Mouse (Mus musculus) heart, embryonic 16.5 days (tissue): Measurements from ENCODE around the gene Ide. TPM values are rescaled to one million over a fixed set of nuclear protein-coding genes. Genes with fewer than 3 reads are reported as not detected.

Experiments used
- ATAC-seq: fragments of 200-750 bp; cut with Nextera tagmentation; replicated peaks from 2 replicates; pipeline ENCODE4 v1.8.0; 2017; ENCODE audit warnings: moderate number of reproducible peaks; ENCODE audit not compliant: insufficient read depth, low FRiP score; ENCODE audit errors: extremely low read depth
- H3K27ac ChIP-seq: fragments of 300-500 bp; sonication (generic); 2 replicates; pipeline ENCODE4 v1.5.1; 2014; ENCODE audit warnings: mild to moderate bottlenecking, low read length, control low read depth, moderate library complexity
- H3K27me3 ChIP-seq: fragments of 300-500 bp; sonication (generic); 2 replicates; pipeline ENCODE4 v1.6.1; 2014; ENCODE audit warnings: low read length, mixed read lengths; ENCODE audit not compliant: control insufficient read depth, insufficient read depth
- H3K36me3 ChIP-seq: fragments of 300-500 bp; sonication (generic); 2 replicates; pipeline ENCODE4 v1.6.1; 2014; ENCODE audit not compliant: control insufficient read depth, insufficient read depth
- H3K4me1 ChIP-seq: fragments of 300-500 bp; sonication (generic); 2 replicates; pipeline ENCODE4 v1.6.1; 2014; ENCODE audit warnings: low read length, mixed read lengths; ENCODE audit not compliant: control insufficient read depth, insufficient read depth
- H3K4me2 ChIP-seq: fragments of 300-500 bp; sonication (generic); 2 replicates; pipeline ENCODE4 v1.6.1; 2014; ENCODE audit warnings: low read depth, mild to moderate bottlenecking, control low read depth, low read length
- H3K4me3 ChIP-seq: fragments of 300-500 bp; sonication (generic); 2 replicates; pipeline ENCODE4 v1.5.1; 2014; ENCODE audit warnings: mild to moderate bottlenecking, control low read depth, low read length
- H3K9ac ChIP-seq: fragments of 300-500 bp; sonication (generic); 2 replicates; pipeline ENCODE4 v1.6.1; 2014; ENCODE audit warnings: low read length, control low read depth
- H3K9me3 ChIP-seq: fragments of 300-500 bp; sonication (generic); replicated peaks from 2 replicates; pipeline ENCODE4 v1.6.1; 2016; ENCODE audit warnings: low read length; ENCODE audit not compliant: control insufficient read depth
- WGBS: fragments of 180-500 bp; shearing (Covaris S2); extraction: QIAGEN DNeasy Blood & Tissue Kit; methylation state at CpG from one replicate; pipeline ENCODE4 v1.1.7; 2014; 5-methylcytosine and 5-hydroxymethylcytosine counted together
- polyA plus RNA-seq: library from polyadenylated mRNA; unstranded; fragments of >200 nt; fragmentation: Nextera tagmentation; extraction: Ambion mirVana; gene quantifications from 2 replicates; pipeline ENCODE4 v1.2.1, GENCODE M21; 2015

The Ide gene
- polyA plus RNA-seq = 81.9 and 85.6 TPM in 2 replicates

DNA sequence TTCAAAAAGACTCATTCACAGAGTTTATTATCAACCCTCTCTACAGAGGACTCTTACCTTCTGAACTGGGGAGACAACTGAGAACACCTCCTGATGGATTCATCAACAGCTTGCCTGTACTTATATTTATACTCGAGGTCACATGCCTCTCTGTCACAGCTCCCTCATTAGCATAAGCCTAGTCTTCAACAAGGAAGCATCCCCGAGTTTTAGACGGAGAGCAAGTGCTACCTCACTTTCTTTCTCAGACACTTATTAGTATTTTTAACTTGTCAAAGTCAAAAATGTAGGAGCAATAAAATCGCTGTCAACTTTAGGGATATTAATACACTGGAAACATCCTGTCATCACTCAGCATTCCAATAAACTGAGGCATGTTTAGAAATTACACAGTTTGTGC lies at the start of gene Ide:
Gene Ide, minus strand, starts transcription at position 101 of the 400 bp plus-strand sequence.
- WGBS = 59% methylated on average over 4 of the region's 4 CpGs
- no peak within 1 kb of the TSS for H3K9ac ChIP-seq

DNA sequence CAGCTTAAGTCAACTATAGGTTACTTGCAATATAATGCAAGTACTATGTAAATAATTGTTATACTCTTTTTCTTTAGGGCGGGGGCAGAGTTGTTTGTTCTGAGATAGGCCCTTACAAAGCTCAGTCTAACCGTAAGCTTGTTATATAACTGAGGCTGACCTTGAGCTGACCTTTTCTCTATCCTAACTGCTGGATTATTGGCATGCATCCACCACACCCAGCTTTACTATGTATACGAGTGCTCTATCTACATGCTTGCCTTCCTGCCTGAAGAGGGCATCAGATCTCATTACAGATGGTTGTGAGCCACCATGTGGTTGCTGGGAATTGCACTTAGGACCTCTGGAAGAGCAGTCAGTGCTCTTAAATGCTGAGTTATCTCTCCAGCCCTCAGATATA lies 48.5 kb upstream of the Ide start:
- Histone ChIP-seq H3K4me1 (peaks cover under 1% of the 10 kb centered on the region; the same call in 1 of the 2 replicates), H3K4me2 (no peak overlapping the region), H3K27ac (no peak overlapping the region), H3K4me3 (no peak overlapping the region), H3K9ac (no peak overlapping the region), H3K36me3 (peaks cover 28% of the 10 kb centered on the region), H3K27me3 (no peaks in the 10 kb centered on the region), H3K9me3 (no peaks in the 10 kb centered on the region)
- no peak for ATAC-seq
- WGBS = 66% methylated on average over 3 of the region's 3 CpGs

More for the DNA sequence above, at the start of gene Ide:
- no peak within 1 kb of the TSS for H3K27ac ChIP-seq
- ATAC-seq = no peak
- H3K4me2 ChIP-seq = no peak within 1 kb of the TSS
- H3K9me3 ChIP-seq = no peaks in the 10 kb centered on the region
- H3K4me1 ChIP-seq = peaks cover 20% of the 10 kb centered on the region
- H3K36me3 ChIP-seq = no peaks in the 10 kb centered on the region
- no peaks in the 10 kb centered on the region for H3K27me3 ChIP-seq
- no peak within 1 kb of the TSS for H3K4me3 ChIP-seq

DNA sequence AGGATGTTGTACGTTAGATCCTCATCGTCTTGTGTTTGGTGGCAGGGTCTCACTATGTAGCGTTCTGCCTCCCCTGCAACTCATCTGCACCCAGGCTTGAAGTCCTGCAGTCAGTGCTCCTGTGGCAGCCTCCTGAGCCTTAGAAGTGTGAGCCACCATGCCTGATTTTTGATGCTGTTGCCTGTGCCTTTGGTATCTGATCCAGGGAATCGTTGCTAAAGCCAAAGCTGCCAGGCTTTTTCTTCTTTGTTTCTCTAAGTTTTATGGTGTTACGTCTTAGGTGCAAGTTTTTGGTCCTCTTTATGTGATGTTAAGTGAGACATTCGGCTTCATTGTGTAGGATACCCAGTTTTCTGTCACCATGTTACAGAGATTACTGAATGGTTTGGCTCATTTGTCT lies 41.2 kb upstream of the Ide start:
- H3K27ac ChIP-seq = no peak overlapping the region
- no peak for ATAC-seq
- no peaks in the 10 kb centered on the region for H3K27me3 ChIP-seq
- peak overlapping the region; percentile 8; the same call in 1 of the 2 replicates for H3K4me2 ChIP-seq
- no peak overlapping the region for H3K9ac ChIP-seq
- 86% methylated on average over 6 of the region's 6 CpGs for WGBS
- no peak overlapping the region for H3K4me3 ChIP-seq
- H3K36me3 ChIP-seq = no peaks in the 10 kb centered on the region
- no peaks in the 10 kb centered on the region for H3K9me3 ChIP-seq
- H3K4me1 ChIP-seq = peaks cover 17% of the 10 kb centered on the region

DNA sequence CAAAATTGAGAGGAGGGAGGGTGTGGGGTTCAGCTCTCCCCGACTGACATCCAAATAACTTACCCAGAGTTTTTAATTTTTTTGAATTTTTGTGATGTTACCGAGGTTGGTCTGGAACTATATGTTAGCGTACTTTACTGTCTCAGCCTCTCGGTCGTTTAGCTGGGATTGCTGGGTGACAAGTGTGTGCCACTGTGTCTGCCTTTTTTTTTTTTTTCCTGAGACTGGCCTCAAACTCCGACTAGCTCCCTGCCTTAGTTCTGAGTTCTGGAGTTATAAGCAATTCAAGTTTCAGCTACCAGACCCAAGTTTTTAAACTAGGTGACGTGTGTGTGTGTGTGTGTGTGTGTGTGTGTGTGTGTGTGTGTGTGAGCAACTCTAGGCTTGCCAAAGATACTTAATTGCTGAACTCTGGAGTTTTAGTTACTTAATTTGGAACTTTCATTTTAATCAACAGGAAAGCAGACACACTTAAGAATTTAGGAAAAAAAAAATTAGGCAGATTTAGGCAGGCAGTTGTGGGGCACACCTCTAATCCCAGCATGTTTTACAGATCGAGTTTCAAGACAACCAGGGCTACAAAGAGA lies 39.8 kb upstream of the Ide start:
- peak overlapping the region; percentile 94 for H3K4me3 ChIP-seq

DNA sequence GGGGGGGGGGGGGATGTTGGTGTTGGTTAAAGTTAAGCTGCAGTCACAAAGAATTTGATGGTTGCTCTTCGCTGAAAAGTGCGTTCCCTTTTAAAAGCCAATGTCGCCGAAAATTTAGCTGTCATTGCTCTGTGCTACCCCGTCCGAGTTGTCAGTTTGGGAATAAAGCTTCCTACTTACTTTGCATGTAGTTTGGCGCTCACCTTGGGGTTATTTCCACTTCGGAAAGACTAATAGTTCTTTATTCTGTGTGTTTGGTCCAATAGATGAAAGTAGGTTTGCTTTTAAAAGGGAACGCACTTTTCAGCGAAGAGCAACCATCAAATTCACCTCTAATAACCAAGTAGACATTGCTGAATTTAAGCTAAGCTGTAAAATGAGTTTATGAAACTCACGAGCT lies 39.2 kb upstream of the Ide start:
- Histone ChIP-seq H3K27ac (peak overlapping the region; percentile 84), H3K9me3 (no peaks in the 10 kb centered on the region)
- WGBS = 2% methylated on average over 11 of the region's 11 CpGs

More for the DNA sequence above, 39.8 kb upstream of the Ide start:
- H3K27ac ChIP-seq = no peak overlapping the region
- no peak for ATAC-seq
- no peaks in the 10 kb centered on the region for H3K36me3 ChIP-seq
- WGBS = 18% methylated on average over 8 of the region's 8 CpGs
- H3K9me3 ChIP-seq = no peaks in the 10 kb centered on the region
- H3K27me3 ChIP-seq = no peaks in the 10 kb centered on the region
- H3K4me2 ChIP-seq = peak overlapping the region; percentile 72
- H3K9ac ChIP-seq = peak overlapping the region; percentile 86
- H3K4me1 ChIP-seq = peaks cover 17% of the 10 kb centered on the region

DNA sequence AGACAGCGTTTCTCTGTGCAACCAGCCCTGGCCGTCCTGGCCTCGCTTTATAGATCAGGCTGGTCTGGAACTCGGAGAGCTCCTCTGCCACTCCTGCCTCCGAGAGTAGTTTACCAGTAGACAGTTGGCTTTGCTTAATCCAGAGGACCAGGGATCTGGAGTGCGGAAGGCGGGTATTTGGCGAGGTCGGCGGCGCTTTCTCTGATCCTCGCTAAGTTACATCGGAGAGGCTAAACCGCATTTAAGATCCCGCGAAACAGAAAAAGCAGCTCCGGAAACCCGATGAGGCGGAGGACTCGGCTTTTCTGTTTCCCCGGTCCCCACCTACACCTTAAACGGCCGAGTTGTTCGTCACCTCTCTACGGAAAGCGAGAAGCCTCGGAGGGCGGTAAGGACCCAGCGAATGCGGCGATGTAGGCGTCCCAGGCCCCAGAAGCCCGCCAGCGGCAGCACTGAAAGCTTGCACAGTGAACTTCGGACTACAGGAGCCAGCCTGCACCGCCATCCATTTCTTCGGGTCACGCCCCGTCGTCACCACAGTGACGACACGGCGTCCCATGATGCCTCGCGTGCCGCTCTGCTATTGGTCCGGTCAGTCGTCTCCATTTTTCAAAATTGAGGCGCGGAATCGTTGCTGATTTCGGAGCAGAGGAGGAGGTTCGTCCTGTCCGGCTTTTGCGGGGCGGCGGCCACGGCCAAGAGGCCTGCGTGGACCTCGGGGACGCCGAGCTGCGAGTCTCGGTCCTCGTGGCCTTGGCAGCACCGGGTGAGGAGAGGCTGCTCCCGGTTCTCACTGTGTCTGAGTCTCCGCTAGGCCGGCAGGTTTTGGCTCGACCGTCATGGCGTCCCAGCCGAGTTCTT lies 38.3 kb upstream of the Ide start, which contains the start of gene Kif11:
Gene Kif11, plus strand, starts transcription at position 649 of the 861 bp plus-strand sequence.
- peak; percentile 97 for ATAC-seq
- Histone ChIP-seq H3K9me3 (no peaks in the 10 kb centered on the region), H3K9ac (peak within 1 kb of the TSS; percentile 86), H3K27ac (peak within 1 kb of the TSS; percentile 88), H3K27me3 (no peaks in the 10 kb centered on the region), H3K4me2 (peak within 1 kb of the TSS; percentile 72), H3K36me3 (no peaks in the 10 kb centered on the region), H3K4me1 (peaks cover 15% of the 10 kb centered on the region), H3K4me3 (peak within 1 kb of the TSS; percentile 94)
- under 1% methylated on average over 73 of the region's 73 CpGs for WGBS

More for the DNA sequence above, 39.2 kb upstream of the Ide start:
- Histone ChIP-seq H3K9ac (peak overlapping the region; percentile 86), H3K4me2 (peak overlapping the region; percentile 72), H3K36me3 (no peaks in the 10 kb centered on the region), H3K4me3 (peak overlapping the region; percentile 94), H3K27me3 (no peaks in the 10 kb centered on the region), H3K4me1 (peaks cover 17% of the 10 kb centered on the region)
- ATAC-seq = no peak

DNA sequence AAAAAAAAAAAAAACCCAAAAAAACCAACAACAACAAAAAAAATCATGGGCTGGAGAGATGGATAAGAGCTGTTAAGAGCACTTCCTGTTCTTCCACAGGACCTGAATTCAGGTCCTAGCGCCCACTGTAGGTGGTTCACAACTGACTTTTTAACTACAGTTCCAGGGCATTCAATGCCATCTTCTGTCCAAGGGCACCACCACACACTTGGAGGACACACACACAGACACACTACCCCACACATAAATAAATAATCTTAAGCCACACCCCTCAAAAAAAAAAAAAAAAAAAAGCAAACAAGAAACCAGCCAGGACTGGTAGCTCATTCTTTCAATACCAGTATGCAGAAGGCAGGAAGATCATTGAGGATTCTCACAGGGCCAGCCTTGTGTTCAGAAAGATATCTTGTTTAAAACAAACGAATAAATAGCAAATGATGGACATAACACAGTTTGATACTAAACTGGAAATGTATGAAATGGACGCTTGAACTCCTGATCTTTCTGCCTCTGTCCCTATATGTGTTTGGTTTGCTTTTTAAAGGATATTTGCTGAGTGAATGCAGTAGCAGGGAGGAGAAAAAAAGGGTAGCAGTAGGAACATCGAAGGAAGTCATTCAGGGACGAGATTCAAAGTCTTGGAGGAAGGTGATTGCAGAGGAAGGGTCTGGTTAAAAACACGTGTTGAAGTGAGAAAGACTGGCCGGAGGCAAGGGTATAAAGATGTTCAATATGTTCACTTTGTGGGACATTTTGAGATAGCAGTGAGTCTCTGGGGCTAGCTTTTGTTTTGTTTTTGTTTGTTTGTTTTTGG lies 37.5 kb upstream of the Ide start:
- Histone ChIP-seq H3K4me3 (peak overlapping the region; percentile 94), H3K27me3 (no peaks in the 10 kb centered on the region), H3K36me3 (no peaks in the 10 kb centered on the region), H3K27ac (peak overlapping the region; percentile 88), H3K9ac (peak overlapping the region; percentile 78), H3K4me1 (peaks cover 9% of the 10 kb centered on the region), H3K4me2 (peak overlapping the region; percentile 68), H3K9me3 (no peaks in the 10 kb centered on the region)
- ATAC-seq = no peak
- 21% methylated on average over 7 of the region's 7 CpGs for WGBS

DNA sequence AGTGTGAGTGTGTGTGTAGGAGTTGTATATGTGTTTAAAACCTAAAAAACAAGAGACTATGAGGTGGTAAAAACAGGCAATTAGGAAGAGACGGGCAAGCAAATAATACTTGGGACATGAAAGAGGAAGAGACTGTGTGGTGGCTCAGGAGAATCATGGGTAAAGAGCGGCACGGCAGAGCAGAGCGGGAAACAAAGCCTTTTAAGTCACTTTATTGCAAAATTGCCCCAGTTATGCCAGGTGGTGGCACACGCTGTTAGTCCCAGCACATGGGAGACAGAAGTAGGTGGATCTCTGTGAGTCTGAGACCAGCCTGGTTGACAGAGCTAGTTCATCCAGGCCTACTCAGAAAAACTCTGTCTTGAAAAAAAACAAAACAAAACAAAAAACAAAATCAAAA lies 32.7 kb upstream of the Ide start:
- no peak overlapping the region for H3K4me2 ChIP-seq
- no peak for ATAC-seq

More for the DNA sequence above, 32.7 kb upstream of the Ide start:
- H3K4me3 ChIP-seq = no peak overlapping the region
- no peaks in the 10 kb centered on the region for H3K36me3 ChIP-seq
- H3K27me3 ChIP-seq = no peaks in the 10 kb centered on the region
- H3K27ac ChIP-seq = no peak overlapping the region
- peaks cover 3% of the 10 kb centered on the region; the same call in 1 of the 2 replicates for H3K4me1 ChIP-seq
- H3K9me3 ChIP-seq = no peaks in the 10 kb centered on the region
- 87% methylated on average over 5 of the region's 5 CpGs for WGBS
- H3K9ac ChIP-seq = no peak overlapping the region
